Mouse (Mus musculus): ENCODE data around the gene Rnase11.

The Rnase11 gene

DNA sequence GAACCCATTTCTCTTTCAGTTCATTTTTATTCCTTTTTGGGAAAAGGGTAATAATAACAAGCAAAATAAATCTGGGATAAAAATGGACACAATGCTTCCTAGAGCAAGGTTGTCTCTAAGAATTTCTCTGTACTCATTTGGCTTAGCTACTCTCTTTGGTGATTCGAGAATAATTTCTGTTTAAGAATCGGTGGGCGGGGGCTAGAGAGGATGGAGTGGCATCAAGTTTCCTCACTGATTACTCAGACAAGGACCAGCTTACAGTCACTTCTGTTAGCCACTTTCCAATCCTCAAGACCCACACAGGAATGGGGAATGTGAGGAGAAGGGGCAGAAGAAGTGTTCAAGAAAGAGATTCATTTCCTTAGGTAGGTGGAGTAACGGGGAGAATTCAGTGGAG, 41.2 kb downstream of the Rnase11 start:
- DNase-seq (ENCODE audit: low read depth, low spot score) = no peak

DNA sequence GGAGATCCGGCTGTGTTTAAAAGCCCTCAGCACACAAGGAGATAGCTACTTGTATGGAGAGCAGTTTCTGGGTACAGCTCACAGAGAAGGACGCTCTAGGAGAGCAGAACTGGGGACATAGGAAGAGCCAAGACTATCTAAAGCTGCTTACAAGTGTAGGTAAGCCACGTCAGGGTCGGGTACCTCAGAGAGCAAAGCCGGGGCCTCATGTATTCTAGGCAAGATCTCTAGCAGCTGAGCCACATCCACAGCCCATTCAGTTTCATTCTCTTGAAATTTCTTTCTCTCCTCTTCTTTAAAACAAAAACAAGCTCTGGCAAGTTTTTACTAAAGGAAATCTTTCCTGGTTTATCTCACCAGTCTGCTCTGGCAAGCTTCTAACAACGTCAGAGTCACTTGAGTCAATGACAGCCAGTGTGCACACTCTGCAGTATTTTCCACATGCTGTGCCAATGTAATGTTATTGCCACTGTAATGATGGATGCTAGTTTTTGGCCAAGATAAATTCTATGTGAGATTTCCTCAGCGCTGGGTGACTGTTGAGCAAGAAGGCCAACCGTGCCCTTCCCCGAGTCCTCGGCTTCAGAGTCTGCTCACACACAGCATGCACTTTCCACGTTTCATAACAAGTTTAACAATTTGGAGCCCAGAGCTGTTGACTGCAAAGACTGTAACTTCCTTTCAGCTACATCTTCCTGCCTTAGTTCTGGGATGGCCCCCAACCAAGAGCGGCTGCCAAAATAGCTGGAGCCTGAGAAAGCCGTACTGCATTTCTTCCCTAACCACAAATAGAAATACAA, 41.8 kb downstream of the Rnase11 start:
- no peak for DNase-seq (ENCODE audit: low read depth, low spot score)

DNA sequence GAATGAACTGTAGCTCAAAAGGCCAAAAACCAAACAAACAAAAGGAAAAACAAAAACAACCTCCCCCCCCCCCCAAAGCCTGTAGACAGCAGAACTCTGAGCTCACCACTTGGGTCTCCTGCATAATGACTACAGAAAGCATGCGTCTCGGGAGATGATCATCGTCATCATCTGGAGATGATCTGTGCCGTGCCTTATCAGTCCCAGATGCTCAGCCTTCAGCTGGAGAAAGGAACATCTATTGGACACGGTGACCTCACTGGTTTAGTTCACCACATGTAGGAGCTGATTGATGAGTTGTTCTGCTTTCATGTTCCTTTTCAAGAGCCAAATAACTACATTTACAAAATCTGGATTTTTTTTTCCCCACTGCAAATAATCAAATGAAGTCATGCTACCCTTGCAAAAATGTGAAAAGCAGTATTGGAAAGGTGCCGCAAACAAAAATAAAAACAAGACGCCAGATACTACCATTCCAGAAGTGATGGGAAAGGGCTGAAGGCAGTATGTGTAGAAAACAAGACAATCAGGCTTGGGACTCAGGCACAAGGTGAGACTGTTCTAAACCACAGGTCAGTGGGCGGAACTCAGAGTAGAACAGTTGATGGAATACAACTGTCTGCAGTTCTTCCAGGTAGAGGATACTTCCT, 42.7 kb downstream of the Rnase11 start, which contains the start of gene Rnase10:
Gene Rnase10 (plus strand): TSS at position 600 of the 650 bp plus-strand sequence.
- no peak for DNase-seq (ENCODE audit: low read depth, low spot score)

Data from ES-CJ7 (cell line).